Mouse (Mus musculus) CD4-positive naive resting alpha-beta T cell, adult 76 days (primary cell): ENCODE data around the gene Loxl4. TPM values are rescaled to one million over a fixed set of nuclear protein-coding genes. Genes with fewer than 3 reads are reported as not detected.

Experiments
- total RNA-seq: library from RNA; stranded (reverse); gene quantifications from one replicate; pipeline ENCODE4 v1.2.4, GENCODE M21; 2023

Loxl4 gene
- total RNA-seq: not detected

GRCm38 (mm10) chr19:42612654-42613053 lies at the start of gene Loxl4:
Gene Loxl4, minus strand, starts transcription at chr19:42612813.

Other genes with a start within 250 kb of the Loxl4 start
- not detected for gene Crtac1, start 181.0 kb downstream of the Loxl4 start, total RNA-seq
- gene R3hcc1l, start 94.1 kb downstream of the Loxl4 start, total RNA-seq: 42.4 TPM
- 3.5 TPM for gene Pyroxd2, start 140.0 kb upstream of the Loxl4 start, total RNA-seq
- gene Hps1, start 167.2 kb upstream of the Loxl4 start, total RNA-seq: 35.6 TPM